Mouse (Mus musculus): ENCODE data around the gene Dmrtc1c2.
"Not testable (repeated sequence)": the region's sequence is repeated elsewhere in the genome, so short reads cannot be mapped to it uniquely, and the experiment has no call there.

Gene Dmrtc1c2

DNA sequence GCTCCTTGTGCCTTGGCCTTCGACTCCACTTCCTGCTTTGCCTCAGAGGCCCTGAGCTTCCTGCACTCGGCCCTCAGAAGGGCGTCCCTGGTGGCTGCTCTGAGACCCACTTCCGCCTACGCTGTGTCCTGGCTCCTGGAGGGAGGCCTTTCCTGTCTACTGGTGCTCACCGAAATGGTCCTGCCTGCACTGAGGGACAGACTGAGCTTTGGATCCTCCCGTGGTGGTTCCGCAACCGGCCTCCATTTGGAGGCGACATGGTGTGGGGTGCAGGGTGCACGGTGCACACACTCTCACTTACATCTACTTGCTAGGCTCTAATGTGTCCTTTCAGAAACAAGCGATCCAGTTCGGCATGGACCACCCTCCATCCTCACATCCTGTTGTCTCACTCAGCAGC is at the start of gene Dmrtc1c2:
Dmrtc1c2 (minus strand) TSS at position 101 of the 400 bp plus-strand sequence.
- in situ Hi-C loops (cut with MboI; ENCODE audit: low sequenced_read_pairs): not testable (repeated sequence)

DNA sequence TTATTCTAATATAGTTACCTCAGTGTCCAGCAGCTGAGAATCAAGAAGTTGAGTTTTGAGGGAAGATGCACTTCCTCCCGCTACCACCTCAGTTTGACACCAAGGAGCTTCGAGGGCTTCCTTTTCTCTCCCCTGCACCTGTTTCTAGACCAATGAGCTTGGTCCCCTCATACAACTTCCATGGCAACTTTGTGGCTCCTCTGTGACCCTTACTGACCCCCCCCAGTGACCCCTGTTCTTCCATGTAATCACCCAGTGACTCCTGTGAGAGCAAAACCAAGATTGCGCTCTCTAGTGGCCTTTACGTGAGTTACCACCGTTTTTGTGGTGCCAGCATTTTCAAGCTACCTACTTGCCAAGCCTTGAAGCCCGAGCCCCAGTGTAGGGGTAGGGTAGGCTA is 13.5 kb upstream of the Dmrtc1c2 start, which contains the start of gene 1700031F05Rik:
1700031F05Rik (minus strand) TSS at position 101 of the 400 bp plus-strand sequence.
- in situ Hi-C loops (cut with MboI; ENCODE audit: low sequenced_read_pairs): no loop called here

DNA sequence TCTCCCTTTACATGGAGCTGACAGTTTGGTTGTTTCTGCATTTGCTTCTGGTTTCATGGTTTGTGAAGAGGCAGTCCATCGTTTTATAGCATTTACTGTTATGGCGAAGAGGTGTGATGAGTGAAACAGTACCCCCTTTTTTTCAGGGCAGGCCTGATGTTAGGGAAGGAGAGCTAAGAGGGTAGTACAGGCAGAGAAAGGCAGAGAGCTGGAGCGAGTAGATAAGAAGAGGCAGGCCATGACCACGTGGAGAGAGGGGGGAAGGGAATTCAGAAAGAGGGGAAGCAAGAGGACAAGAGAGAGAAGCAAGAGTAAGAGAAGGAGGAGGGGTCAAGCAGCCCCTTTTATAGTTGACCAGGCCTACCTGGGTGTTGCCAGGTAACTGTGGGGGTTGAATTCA is 42.1 kb downstream of the Dmrtc1c2 start:
- in situ Hi-C loops (cut with MboI; ENCODE audit: low sequenced_read_pairs): no loop called here

DNA sequence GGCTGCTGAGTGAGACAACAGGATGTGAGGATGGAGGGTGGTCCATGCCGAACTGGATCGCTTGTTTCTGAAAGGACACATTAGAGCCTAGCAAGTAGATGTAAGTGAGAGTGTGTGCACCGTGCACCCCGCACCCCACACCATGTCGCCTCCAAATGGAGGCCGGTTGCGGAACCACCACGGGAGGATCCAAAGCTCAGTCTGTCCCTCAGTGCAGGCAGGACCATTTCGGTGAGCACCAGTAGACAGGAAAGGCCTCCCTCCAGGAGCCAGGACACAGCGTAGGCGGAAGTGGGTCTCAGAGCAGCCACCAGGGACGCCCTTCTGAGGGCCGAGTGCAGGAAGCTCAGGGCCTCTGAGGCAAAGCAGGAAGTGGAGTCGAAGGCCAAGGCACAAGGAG is 51.8 kb downstream of the Dmrtc1c2 start, which contains the start of gene Dmrtc1c1:
Dmrtc1c1 (plus strand) TSS at position 301 of the 400 bp plus-strand sequence.
- in situ Hi-C loops (cut with MboI; ENCODE audit: low sequenced_read_pairs): not testable (repeated sequence)

Data from CH12F3 (cell line).